Mouse (Mus musculus) lung, postnatal 14 days (tissue): Measurements from ENCODE around the gene Gdf5.
"Not testable (repeated sequence)": the region's sequence is repeated elsewhere in the genome, so short reads cannot be mapped to it uniquely, and the experiment has no call there.

Source experiments
- DNase-seq: peaks from one replicate; pipeline ENCODE4 v3.0.0; 2021

Gdf5 gene

GRCm38 (mm10) chr2:155939897-155940529 is 5.2 kb downstream of the Gdf5 start:
- no peak for DNase-seq

- DNase-seq: peak; percentile 93
Measured at GRCm38 (mm10) chr2:155929531-155930442, 15.4 kb downstream of the Gdf5 start, which contains the start of gene Uqcc1. Gene Uqcc1, minus strand, starts transcription at chr2:155930310.

DNA sequence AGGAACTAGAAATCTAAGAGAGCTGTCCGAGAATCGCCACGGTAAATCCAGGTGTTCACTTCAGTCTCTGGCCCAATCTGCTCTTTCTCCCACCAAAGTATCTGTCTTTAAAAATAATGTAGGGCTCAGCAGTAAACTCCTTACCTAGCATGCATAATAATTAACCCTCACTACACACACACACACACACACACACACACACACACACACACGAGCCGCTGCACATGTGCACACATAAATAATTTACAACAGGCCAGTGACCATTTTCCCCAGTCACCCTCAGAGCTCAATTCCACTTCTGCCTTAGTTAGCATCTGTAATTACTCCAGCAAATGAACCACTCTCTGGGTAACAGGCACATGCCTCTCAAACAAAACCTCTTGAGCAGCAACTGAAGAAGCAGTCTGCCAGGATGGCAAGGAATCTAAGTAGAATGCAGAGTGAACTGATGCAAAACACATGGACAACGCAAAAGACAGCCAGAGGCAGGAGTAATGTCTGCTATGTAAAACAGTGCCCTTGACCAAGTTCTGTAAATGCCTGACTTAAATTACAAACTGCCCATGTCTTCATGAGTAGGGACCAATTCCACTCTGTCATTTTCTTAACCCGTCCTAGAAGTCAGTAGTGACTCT is 16.3 kb downstream of the Gdf5 start:
- no peak for DNase-seq

DNA sequence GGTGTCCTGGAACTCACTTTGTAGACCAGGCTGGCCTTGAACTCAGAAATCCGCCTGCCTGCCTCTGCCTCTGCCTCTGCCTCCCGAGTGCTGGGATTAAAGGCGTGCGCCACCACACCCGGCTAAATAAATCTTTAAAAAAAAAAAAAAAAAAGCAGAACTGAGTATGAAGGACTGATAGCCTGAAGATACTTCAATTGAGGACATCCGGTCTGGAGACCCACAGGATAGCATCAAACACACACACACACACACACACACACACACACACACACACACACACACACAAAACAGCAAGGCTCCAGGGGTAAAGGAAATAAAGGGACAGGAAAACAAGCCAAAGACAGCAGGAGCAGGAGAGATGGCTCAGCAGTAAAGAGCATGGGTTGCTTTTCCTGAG is 20.0 kb downstream of the Gdf5 start:
- not testable (repeated sequence) for DNase-seq

GRCm38 (mm10) chr2:155923143-155923542 is 22.0 kb downstream of the Gdf5 start:
- DNase-seq: no peak

DNA sequence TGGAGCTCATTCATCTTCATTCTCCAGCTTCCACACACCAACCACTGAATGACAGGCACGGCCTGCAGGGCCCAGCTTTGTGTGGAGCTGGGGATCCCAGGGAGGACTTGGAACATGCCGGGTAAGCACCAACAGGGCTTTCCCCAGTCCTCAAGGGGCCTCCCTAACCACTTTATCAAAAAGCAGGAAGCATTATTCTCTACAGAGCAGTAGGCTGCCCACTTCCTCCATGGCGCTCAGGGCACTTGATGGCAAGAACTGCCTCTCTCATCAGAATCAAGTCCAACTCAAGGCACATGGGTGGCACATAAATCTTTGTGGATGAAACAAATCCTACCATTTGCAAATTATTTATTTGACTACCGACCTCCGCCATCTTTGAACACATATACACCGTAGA is 30.5 kb downstream of the Gdf5 start:
- no peak for DNase-seq

DNA sequence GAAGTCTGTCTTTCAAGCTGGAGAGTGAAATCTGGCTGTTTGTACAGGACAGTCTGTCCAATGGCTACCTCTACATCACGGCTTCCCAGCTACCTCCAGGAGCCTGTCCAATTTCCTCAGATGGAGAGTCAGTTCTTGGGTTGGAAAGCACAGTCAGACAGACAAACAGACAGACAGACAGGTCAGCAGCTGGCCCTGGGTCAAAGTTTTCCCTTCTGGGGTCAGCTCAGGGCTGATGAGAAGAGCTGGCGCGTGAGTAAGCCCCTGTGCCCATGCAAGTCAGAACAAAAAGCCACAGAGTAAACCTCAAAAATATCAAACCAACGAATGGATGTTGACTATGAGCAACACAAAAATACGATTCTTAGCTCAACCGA is 41.5 kb downstream of the Gdf5 start:
- no peak for DNase-seq

GRCm38 (mm10) chr2:155902989-155903631 is 42.1 kb downstream of the Gdf5 start:
- DNase-seq: no peak

GRCm38 (mm10) chr2:155895046-155895735 is 50.0 kb downstream of the Gdf5 start:
- peak; percentile 14 for DNase-seq

- no peak for DNase-seq
Measured at GRCm38 (mm10) chr2:155894307-155895045, 50.7 kb downstream of the Gdf5 start.
